Mouse (Mus musculus) kidney, adult 2 months (tissue): ENCODE measurements at regions not wholly inside any gene's neighbourhood (a gene's known extent, or its start where the extent isn't known, plus 50 kb on each side); places are given as distances from the start of the nearest gene placed in this dataset.

ENCODE experiments used
- CTCF ChIP-seq: fragments of 200-500 bp; conservative IDR thresholded peaks from 2 replicates; pipeline ENCODE4 v1.5.1; 2011; ENCODE audit warnings: low read depth, mild to moderate bottlenecking, control low read depth, low read length, moderate library complexity, mixed read lengths; ENCODE audit not compliant: insufficient read depth, insufficient read length
- POLR2A ChIP-seq: fragments of 200-500 bp; IDR thresholded peaks from one replicate; pipeline ENCODE4 v1.6.1; 2011; ENCODE audit warnings: low read depth, low read length, control low read depth

GRCm38 (mm10) chr5:64727847-64728246 is 75.3 kb upstream of the Klf3 start:
- TF ChIP-seq CTCF, result no peak
- no peak for TF ChIP-seq POLR2A
